In the genomic region with DNA sequence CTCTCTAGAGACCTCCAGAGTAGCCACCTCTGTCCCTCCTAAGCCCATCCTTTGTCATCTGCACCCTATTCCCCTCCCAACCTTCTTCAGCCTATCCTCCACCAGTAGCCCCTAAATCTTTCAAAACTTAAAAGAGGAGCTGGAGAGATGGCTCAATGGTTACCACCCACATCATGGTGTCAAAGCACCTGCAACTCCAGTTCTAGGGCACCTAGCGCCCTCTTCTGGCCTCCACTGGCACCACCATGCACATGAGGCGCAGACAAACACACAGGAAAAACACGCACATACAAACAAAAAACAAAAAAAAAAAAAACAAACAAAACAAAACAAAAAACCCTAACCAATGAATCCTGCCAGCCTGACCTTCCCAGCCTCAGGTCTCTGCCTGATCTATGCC, we compare ENCODE assay signal across 12 mouse cellular contexts. TPM values are rescaled to one million over a fixed set of nuclear protein-coding genes. Genes with fewer than 3 reads are reported as not detected.
A peak's percentile ranks its signal among the peaks of the same experiment; 100 is the strongest.
DNase-seq lines count a peak whose midpoint lies in the region; ATAC-seq and TF ChIP-seq lines count a peak whose summit lies in the region.
"Had no signal": no experiment of that assay in that cellular context is flagged by ENCODE, and none has a peak within 500 bp of the region (broad histone marks: within the 10 kb centered on the region; RNA-seq: fewer than 3 reads in every experiment).

No protein-coding gene starts in this region.

- H3K27ac ChIP-seq in kidney, postnatal 0 days = no peak overlapping the region
- H3K27ac ChIP-seq in thymus, adult 2 months (ENCODE audit: control insufficient read depth, insufficient read depth, low read length) = no peak overlapping the region
- H3K27ac ChIP-seq in cortical plate, adult 2 months (ENCODE audit: insufficient read depth, low read length) = no peak overlapping the region
- H3K27ac ChIP-seq: embryonic facial prominence, embryonic 13.5 days; kidney, embryonic 15.5 days; liver, embryonic 13.5 days; neural tube, embryonic 12.5 days had no signal

- no peaks in the 10 kb centered on the region for H3K36me3 ChIP-seq in kidney, postnatal 0 days (ENCODE audit: insufficient read depth, low read length)
- no peaks in the 10 kb centered on the region for H3K36me3 ChIP-seq in thymus, adult 2 months (ENCODE audit: control insufficient read depth, insufficient read depth, low read length)
- H3K36me3 ChIP-seq: embryonic facial prominence, embryonic 13.5 days; kidney, embryonic 15.5 days; liver, embryonic 13.5 days; neural tube, embryonic 12.5 days had no signal

- no peak overlapping the region for H3K9ac ChIP-seq in kidney, postnatal 0 days (ENCODE audit: low read depth, low read length)
- H3K9ac ChIP-seq: embryonic facial prominence, embryonic 13.5 days; kidney, embryonic 15.5 days; liver, embryonic 13.5 days; neural tube, embryonic 12.5 days had no signal

- WGBS in kidney, postnatal 0 days = 71% methylated on average over 3 of the region's 3 CpGs
- 87% methylated on average over 3 of the region's 3 CpGs for WGBS in thymus, adult 2 months

- no peaks in the 10 kb centered on the region for H3K27me3 ChIP-seq in kidney, postnatal 0 days (ENCODE audit: insufficient read depth, low read length)
- no peaks in the 10 kb centered on the region for H3K27me3 ChIP-seq in thymus, adult 2 months (ENCODE audit: control insufficient read depth, insufficient read depth, low read length)
- H3K27me3 ChIP-seq: embryonic facial prominence, embryonic 13.5 days; kidney, embryonic 15.5 days had no signal

- no peak overlapping the region for H3K4me2 ChIP-seq in kidney, postnatal 0 days (ENCODE audit: low read length)
- H3K4me2 ChIP-seq: embryonic facial prominence, embryonic 13.5 days; kidney, embryonic 15.5 days; liver, embryonic 13.5 days; neural tube, embryonic 12.5 days had no signal

- peak; percentile 62 for TF ChIP-seq CTCF in kidney, postnatal 0 days (IDR thresholded peaks at IDR 0.05; ENCODE audit: low read depth)
- 0 out of 2 replicates have a peak, but pooled peaks have one; percentile 24 for TF ChIP-seq CTCF in thymus, adult 2 months (IDR thresholded peaks at IDR 0.05; ENCODE audit: borderline replicate concordance, control insufficient read depth, extremely low read depth, insufficient read depth, low read length, poor library complexity)
- peak; percentile 35; the same call in 1 of the 2 replicates for TF ChIP-seq CTCF in cortical plate, adult 2 months (IDR thresholded peaks at IDR 0.05; ENCODE audit: extremely low read depth, insufficient read depth, low read length)

- no peaks in the 10 kb centered on the region for H3K9me3 ChIP-seq in kidney, postnatal 0 days (replicated peaks; ENCODE audit: low read length)
- H3K9me3 ChIP-seq: embryonic facial prominence, embryonic 13.5 days; kidney, embryonic 15.5 days; liver, embryonic 13.5 days; neural tube, embryonic 12.5 days had no signal

- intact Hi-C loops in heart, postnatal 10 days (cut with DNase I) = loop anchor here (2.0 kb wide), 1 partner anchor 120 kb away; no protein-coding TSS in a partner anchor

- no peak overlapping the region for H3K4me3 ChIP-seq in kidney, postnatal 0 days (replicated peaks; ENCODE audit: low read depth, low read length)
- no peak overlapping the region for H3K4me3 ChIP-seq in thymus, adult 2 months (ENCODE audit: control insufficient read depth, insufficient read depth, low read length)
- no peak overlapping the region for H3K4me3 ChIP-seq in cortical plate, adult 2 months (ENCODE audit: insufficient read depth, low read length)
- H3K4me3 ChIP-seq: embryonic facial prominence, embryonic 13.5 days; kidney, embryonic 15.5 days; liver, embryonic 13.5 days; neural tube, embryonic 12.5 days had no signal

- H3K4me1 ChIP-seq in kidney, postnatal 0 days (replicated peaks; ENCODE audit: insufficient read depth, low read length) = peaks cover 6% of the 10 kb centered on the region; the same call in 1 of the 2 replicates
- H3K4me1 ChIP-seq in thymus, adult 2 months (replicated peaks; ENCODE audit: control insufficient read depth, insufficient read depth, low read length) = peaks cover 21% of the 10 kb centered on the region
- H3K4me1 ChIP-seq in cortical plate, adult 2 months (ENCODE audit: control insufficient read depth, insufficient read depth, low read length) = peaks cover 2% of the 10 kb centered on the region; the same call in 1 of the 2 replicates
- H3K4me1 ChIP-seq: neural tube, embryonic 12.5 days had no signal

- ATAC-seq in kidney, postnatal 0 days (replicated peaks; ENCODE audit: low FRiP score, low read depth) = no peak
- ATAC-seq in megakaryocyte-erythroid progenitor cell, adult 5-6 weeks (replicated peaks; ENCODE audit: low FRiP score, low TSS enrichment, poor library complexity, severe bottlenecking) = no peak

- TF ChIP-seq POLR2A in thymus, adult 2 months (IDR thresholded peaks at IDR 0.05; ENCODE audit: control insufficient read depth, extremely low read depth, insufficient read depth, low read length, poor library complexity) = no peak
- TF ChIP-seq POLR2A in cortical plate, adult 2 months (IDR thresholded peaks at IDR 0.05; ENCODE audit: extremely low read depth, insufficient read depth, low read length) = no peak

- DNase-seq in kidney, postnatal 0 days (ENCODE audit: low spot score) = no peak
- no peak for DNase-seq in kidney, adult 9 months
- DNase-seq in thymus, adult 2 months = peak; percentile 50
- DNase-seq in thymus, adult 18-20 months = no peak
- DNase-seq in heart, postnatal 10 days = no peak
- DNase-seq: heart, adult 18-20 months; liver, embryonic 13.5 days had no signal

RNA-seq across cellular contexts. Expression of a gene that starts 24.6 kb away (rescaled TPM):
- polyA plus RNA-seq in kidney, postnatal 0 days (2015; fragmentation: Nextera tagmentation; extraction: Ambion mirVana) = 21.8 and 24.1 TPM in 2 replicates
- 91.8 and 121 TPM in 2 replicates for polyA plus RNA-seq in thymus, adult 2 months (2012; rRNA removed)
- 354 and 372 TPM in 2 replicates for polyA plus RNA-seq in cortical plate, adult 2 months (2012; rRNA removed)
- 12.7 and 18.1 TPM in 2 replicates for total RNA-seq in megakaryocyte-erythroid progenitor cell, adult 5-6 weeks (2014; fragmentation: Nextera tagmentation)
- total RNA-seq in megakaryocyte-erythroid progenitor cell, adult 5-6 weeks (2017) = 5.9 and 7.0 TPM in 2 replicates
- total RNA-seq in heart, postnatal 10 days (2021) = 10 to 100 TPM; 84.9 to 86.7 TPM

RNA-seq across cellular contexts. Expression of a gene that starts 25.1 kb away (rescaled TPM):
- polyA plus RNA-seq in kidney, postnatal 0 days (2015; fragmentation: Nextera tagmentation; extraction: Ambion mirVana) = 970 and 975 TPM in 2 replicates
- polyA plus RNA-seq in thymus, adult 2 months (2012; rRNA removed) = 627 and 715 TPM in 2 replicates
- 680 and 714 TPM in 2 replicates for polyA plus RNA-seq in cortical plate, adult 2 months (2012; rRNA removed)
- 2,690 and 2,775 TPM in 2 replicates for total RNA-seq in megakaryocyte-erythroid progenitor cell, adult 5-6 weeks (2014; fragmentation: Nextera tagmentation)
- 3,160 and 3,275 TPM in 2 replicates for total RNA-seq in megakaryocyte-erythroid progenitor cell, adult 5-6 weeks (2017)
- 100 to 1,000 TPM; 486 to 496 TPM for total RNA-seq in heart, postnatal 10 days (2021)

RNA-seq across cellular contexts. Expression of a gene that starts 51.8 kb away (rescaled TPM):
- 6.5 and 6.8 TPM in 2 replicates for polyA plus RNA-seq in kidney, postnatal 0 days (2015; fragmentation: Nextera tagmentation; extraction: Ambion mirVana)
- polyA plus RNA-seq in thymus, adult 2 months (2012; rRNA removed) = 10.9 and 11.6 TPM in 2 replicates
- polyA plus RNA-seq in cortical plate, adult 2 months (2012; rRNA removed) = 32.2 and 34.5 TPM in 2 replicates
- total RNA-seq in megakaryocyte-erythroid progenitor cell, adult 5-6 weeks (2014; fragmentation: Nextera tagmentation) = 0.39 and 0.99 TPM in 2 replicates
- total RNA-seq in megakaryocyte-erythroid progenitor cell, adult 5-6 weeks (2017) = 0.11 TPM in 1 of 2 replicates, not detected in the other
- 10 to 100 TPM; 49.2 to 56.2 TPM for total RNA-seq in heart, postnatal 10 days (2021)
